Mouse (Mus musculus) lung, adult 2 months (tissue): ENCODE results near the gene Zfp768. TPM values are rescaled to one million over a fixed set of nuclear protein-coding genes. Genes with fewer than 3 reads are reported as not detected.
"Not testable (repeated sequence)": the region's sequence is repeated elsewhere in the genome, so short reads cannot be mapped to it uniquely, and the experiment has no call there.

ENCODE experiments used
- DNase-seq: peaks from one replicate; pipeline ENCODE4 v3.0.0; 2022
- H3K4me1 ChIP-seq: fragments of 200-500 bp; 2 replicates; pipeline ENCODE4 v1.6.1; 2011; ENCODE audit warnings: low read length; ENCODE audit not compliant: control insufficient read depth, insufficient read depth
- H3K4me3 ChIP-seq: fragments of 200-500 bp; replicated peaks from 2 replicates; pipeline ENCODE3; 2011; ENCODE audit warnings: low read depth, mild to moderate bottlenecking, control low read depth, low read length; ENCODE audit errors: extremely low read depth
- CTCF ChIP-seq: fragments of 200-500 bp; IDR thresholded peaks from 2 replicates; pipeline ENCODE4 v1.5.1; 2011; ENCODE audit warnings: mild to moderate bottlenecking, low read length, control low read depth; ENCODE audit not compliant: insufficient read depth
- POLR2A ChIP-seq: fragments of 200-500 bp; IDR thresholded peaks from 2 replicates; pipeline ENCODE4 v1.6.1; 2011; ENCODE audit warnings: low read depth, mild to moderate bottlenecking, control low read depth, low read length, borderline replicate concordance; ENCODE audit errors: extremely low read depth
- WGBS: fragments of 180-500 bp; shearing (Covaris S2); methylation state at CpG from one replicate; pipeline ENCODE4 v1.1.7; 2018; 5-methylcytosine and 5-hydroxymethylcytosine counted together
- polyA plus RNA-seq: library from polyadenylated mRNA; depleted of rRNA; stranded (reverse); fragments of >200 nt; gene quantifications from 2 replicates; pipeline ENCODE4 v1.2.3, GENCODE M21; 2012

The Zfp768 gene
- polyA plus RNA-seq, 1 experiment = 31.7 TPM

DNA sequence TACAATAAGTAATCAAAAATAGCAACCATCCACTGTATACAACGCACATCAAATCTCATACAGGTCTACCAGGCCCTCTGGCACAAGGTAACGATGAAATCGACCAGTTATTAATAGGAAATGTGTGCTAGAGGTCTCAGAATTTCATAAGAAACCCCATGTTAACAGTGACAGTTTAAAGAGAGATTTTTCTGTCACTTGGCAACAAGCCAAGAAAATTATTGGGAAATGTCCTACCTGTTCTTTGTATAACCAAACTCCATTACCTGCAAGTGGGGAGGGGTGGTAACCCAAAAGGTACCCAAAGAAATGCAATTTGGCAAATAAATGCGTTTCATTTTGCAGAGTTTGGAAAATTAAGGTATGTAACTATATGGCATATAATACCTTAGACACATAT is 13.1 kb upstream of the Zfp768 start:
- DNase-seq = no peak
- H3K4me1 ChIP-seq = no peaks in the 10 kb centered on the region; the same call in 1 of the 2 replicates
- H3K4me3 ChIP-seq = no peak overlapping the region
- TF ChIP-seq CTCF (no peak), POLR2A (no peak)
- 66% methylated on average over 4 of the region's 4 CpGs for WGBS

DNA sequence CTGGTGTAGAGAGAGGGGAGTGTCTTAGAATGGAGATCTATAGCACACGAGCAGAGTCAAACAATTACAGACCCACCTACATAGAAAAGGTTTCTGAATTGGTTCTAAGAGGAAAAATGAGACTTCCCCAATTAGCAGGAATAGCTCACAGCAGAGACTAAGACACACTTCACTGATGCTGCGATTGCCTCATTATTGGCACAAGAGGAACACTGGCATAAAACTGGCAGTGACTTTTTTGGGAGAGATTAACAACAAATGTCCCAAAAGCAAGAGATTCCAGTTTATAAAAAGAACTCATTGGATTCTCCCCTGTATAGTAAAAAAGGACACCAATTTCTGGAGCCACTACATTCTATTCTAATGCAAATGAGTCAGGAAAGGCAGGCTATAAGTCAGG is 12.5 kb upstream of the Zfp768 start:
- TF ChIP-seq CTCF (no peak), POLR2A (no peak)
- Histone ChIP-seq H3K4me3 (no peak overlapping the region), H3K4me1 (no peaks in the 10 kb centered on the region; the same call in 1 of the 2 replicates)
- WGBS = 50% methylated on average over 2 of the region's 2 CpGs
- no peak for DNase-seq

DNA sequence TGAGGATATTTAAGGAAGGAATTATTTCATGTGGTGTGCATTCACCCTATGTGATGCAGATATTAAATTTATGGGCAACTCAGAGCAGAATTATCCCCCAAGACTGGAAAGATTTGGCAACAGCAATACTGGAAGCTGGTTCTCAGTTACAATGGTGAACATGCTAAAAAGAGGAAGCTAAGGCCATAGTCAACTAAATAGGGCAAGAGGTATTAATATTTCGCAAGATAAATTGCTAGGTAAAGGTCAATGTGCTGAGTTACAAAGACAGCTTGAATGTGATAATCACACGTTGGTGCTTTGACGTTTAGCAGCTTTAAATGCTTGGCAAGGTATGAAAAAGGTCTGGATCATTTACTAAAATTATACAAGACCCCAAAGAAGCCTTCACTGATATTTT is 10.4 kb upstream of the Zfp768 start:
- DNase-seq = no peak
- no peaks in the 10 kb centered on the region for H3K4me1 ChIP-seq
- WGBS = 64% methylated on average over 3 of the region's 3 CpGs
- H3K4me3 ChIP-seq = no peak overlapping the region
- TF ChIP-seq POLR2A = no peak
- TF ChIP-seq CTCF = no peak

DNA sequence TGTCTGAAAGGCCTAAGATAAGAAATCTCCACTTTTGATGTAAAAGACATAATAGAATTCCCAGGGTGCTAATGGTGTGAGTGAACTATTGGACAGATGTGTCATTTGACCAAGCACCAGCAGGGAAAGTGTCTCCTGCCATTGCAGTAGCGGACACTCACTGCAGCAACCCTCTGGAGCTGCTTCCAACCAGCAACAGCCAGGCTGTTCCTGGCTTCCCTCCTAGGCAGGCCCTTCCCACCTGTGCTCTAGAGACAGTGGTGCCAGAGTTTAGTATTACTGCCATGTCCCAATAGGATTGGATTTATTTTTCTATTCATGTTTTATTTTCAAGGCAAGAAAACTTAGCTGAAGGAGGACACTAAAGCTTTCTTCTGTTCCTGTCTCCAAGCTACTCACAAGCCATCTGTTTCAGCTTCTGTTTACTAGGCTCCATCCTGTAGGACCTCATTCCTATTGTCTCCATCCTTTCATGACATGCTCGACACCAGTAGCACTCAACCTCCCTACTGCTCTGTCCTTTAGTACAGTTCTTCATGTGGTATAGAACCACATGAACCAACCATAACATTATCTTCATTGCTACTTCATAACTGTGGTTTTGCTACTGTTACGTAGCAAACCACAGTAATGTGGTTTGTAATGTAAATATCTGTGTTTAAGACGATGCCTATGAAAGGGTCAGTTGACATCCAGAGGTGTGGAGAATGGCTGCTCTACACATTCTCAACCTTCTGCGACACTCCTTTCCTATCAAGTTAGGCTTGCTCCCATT is 6.0 kb upstream of the Zfp768 start:
- WGBS = 72% methylated on average over 5 of the region's 5 CpGs
- H3K4me1 ChIP-seq = no peaks in the 10 kb centered on the region; the same call in 1 of the 2 replicates
- no peak for DNase-seq
- H3K4me3 ChIP-seq = no peak overlapping the region
- TF ChIP-seq POLR2A (no peak), CTCF (no peak)

DNA sequence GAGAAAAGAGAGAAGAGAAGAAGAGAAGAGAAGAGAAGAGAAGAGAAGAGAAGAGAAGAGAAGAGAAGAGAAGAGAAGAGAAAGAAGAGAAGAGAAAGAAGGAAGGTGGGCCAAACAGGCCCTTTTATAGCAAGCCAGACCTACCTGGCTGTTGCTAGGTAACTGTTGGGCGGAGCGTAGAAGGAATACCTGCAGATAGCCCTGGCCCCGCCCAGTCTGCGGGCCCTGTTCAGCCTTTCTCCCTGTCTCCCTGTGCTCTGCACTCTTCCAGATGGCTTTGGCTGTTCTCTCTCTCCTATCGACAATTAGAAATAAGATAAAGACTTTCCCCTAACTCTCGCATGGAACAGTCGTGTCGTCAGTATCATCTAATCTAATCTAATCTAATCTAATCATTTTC is 1.3 kb upstream of the Zfp768 start:
- peak; percentile 64 for DNase-seq
- WGBS = 34% methylated on average over 8 of the region's 8 CpGs
- H3K4me3 ChIP-seq = no peak overlapping the region
- H3K4me1 ChIP-seq = no peaks in the 10 kb centered on the region; the same call in 1 of the 2 replicates
- TF ChIP-seq CTCF = no peak

DNA sequence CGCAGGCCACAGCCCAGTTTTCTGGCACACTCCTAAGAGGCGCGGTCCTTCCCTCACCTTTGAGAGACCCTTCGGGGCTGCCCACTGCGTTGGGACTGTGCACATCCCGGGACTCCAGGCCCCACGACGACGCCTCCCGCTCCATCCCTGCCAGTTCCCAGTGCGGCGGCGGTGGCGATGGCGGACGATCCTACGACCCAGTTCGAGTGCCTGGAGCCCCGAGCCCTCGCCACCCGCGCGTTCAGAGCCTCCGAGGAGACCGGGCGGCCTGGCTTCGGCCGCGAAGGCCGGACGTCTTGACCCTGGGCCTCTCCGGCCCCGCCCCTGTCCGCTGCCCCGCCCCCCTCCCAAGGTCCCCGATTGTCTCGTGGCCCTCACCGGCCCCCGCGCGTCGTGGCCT is 297 bp downstream of the Zfp768 start:
- TF ChIP-seq CTCF = no peak
- TF ChIP-seq POLR2A = no peak; the same call in 1 of the 2 replicates
- Histone ChIP-seq H3K4me3 (peak overlapping the region; percentile 89), H3K4me1 (no peaks in the 10 kb centered on the region; the same call in 1 of the 2 replicates)
- 1% methylated on average over 42 of the region's 42 CpGs for WGBS
- DNase-seq = no peak

DNA sequence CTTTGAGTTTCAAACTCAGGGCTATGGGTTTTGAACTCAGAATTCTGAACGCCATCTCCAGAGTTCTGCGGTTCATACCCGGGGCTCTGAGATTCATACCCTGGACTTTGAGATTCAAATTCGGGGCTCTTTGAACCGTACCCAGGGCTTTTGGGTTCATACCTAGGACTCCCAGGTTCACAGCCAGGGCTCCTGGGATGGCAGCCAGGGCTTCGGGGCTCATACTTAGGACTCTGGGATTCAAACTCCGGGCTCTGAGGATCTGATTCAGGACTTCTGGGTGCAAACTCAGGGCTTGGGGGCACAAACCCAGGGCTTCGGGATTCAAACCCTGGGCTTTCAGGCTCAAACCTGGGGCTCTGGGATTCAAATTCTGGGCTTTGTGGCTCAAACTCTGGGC is 1.0 kb downstream of the Zfp768 start:
- H3K4me1 ChIP-seq = no peaks in the 10 kb centered on the region; the same call in 1 of the 2 replicates
- no peak for DNase-seq
- H3K4me3 ChIP-seq = no peak overlapping the region
- WGBS = 82% methylated on average over 8 of the region's 8 CpGs
- TF ChIP-seq POLR2A = no peak
- no peak for TF ChIP-seq CTCF

DNA sequence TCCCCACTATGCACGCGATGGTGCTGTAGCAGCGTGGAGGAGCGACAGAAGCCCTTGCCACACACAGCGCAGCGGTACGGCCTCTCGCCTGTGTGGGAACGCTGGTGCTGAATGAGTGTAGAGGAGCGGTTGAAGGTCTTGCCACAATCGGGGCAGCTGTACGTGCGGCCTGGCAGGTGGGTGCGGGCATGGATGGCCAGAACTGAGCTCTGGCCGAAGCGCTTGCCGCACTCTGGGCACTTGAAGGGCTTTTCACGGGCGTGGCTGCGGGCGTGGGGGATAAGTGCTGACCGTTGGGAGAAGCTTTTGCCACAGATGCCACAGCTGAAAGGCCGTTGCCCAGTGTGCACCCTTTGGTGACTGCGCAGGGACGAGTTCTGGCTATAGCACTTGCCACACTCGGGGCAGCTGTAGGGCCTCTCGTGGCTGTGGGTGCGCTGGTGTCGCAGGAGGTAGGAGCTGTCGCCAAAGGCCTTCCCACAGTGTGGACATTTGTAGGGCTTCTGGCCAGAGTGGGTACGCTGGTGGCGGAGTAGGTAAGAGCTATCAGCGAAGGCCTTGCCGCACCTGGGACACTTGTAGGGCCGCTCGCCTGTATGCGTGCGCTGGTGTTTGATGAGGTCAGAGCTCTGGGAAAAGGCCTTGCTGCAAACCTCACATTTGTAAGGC is 1.9 kb downstream of the Zfp768 start:
- H3K4me1 ChIP-seq = no peaks in the 10 kb centered on the region; the same call in 1 of the 2 replicates
- no peak overlapping the region for H3K4me3 ChIP-seq
- WGBS = 86% methylated on average over 38 of the region's 38 CpGs
- TF ChIP-seq POLR2A = 0 out of 2 replicates have a peak, but pooled peaks have one; percentile 18
- TF ChIP-seq CTCF = no peak
- DNase-seq = no peak

DNA sequence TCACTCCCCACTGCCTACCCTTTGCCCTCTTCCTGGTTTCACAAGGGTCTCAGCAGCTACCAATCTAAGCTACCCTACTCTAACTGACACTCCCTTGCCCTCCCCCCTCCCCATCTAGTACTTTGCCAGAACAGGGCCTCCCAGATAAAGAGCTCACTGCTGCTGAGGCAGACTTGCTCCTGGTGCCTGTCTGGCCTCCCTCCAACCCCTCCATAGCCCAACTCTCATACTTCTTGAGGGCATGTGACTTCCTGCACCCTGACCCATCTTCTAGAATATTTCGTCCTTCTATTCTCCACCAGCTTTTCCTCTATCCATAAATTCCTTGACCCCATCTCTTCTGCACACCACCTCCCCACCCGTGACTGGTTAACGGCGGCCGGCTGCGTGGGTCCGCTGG is 2.5 kb downstream of the Zfp768 start:
- TF ChIP-seq POLR2A = no peak
- no peak for TF ChIP-seq CTCF
- WGBS = 87% methylated on average over 7 of the region's 7 CpGs
- Histone ChIP-seq H3K4me1 (no peaks in the 10 kb centered on the region; the same call in 1 of the 2 replicates), H3K4me3 (no peak overlapping the region)
- DNase-seq = no peak

DNA sequence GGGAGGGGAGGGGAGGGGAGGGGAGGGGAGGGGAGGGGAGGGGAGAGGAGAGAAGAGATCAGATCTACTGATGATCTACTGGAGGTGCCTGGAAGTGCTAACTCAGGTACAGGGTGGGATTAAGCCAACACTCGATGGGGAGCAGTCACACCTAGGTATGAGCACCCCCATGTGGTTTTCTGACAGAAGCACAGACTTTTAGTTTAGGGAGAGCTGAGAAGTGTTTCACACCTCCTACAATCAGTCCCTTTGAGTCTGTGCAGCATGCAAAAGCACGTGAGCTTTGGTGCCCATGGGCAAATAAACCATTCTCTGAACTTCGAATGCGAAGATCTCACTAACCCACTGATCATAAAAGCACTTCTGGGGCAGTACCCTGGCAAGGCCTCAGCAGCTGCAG is 3.1 kb downstream of the Zfp768 start:
- no peak for TF ChIP-seq POLR2A
- no peak for TF ChIP-seq CTCF
- H3K4me1 ChIP-seq = no peaks in the 10 kb centered on the region; the same call in 1 of the 2 replicates
- WGBS = 48% methylated on average over 4 of the region's 4 CpGs
- no peak overlapping the region for H3K4me3 ChIP-seq
- DNase-seq = no peak

DNA sequence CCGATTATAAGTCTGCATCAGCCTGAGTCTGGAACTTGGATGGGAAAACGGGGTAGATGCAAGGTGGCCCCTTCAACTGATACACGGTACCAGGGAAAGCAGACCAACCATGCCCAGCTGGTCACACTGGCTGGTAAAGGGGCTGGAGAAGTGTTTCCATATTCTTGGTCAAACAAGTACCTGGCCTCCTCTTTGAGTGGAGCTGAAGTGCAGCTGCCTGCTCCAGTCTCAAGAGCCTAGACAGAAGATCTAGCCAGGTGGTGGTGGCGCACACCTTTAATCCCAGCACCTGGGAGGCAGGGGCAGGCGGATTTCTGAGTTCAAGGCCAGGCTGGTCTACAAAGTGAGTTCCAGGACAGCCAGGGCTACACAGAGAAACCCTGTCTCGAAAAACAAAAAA is 3.5 kb downstream of the Zfp768 start:
- not testable (repeated sequence) for DNase-seq, H3K4me1 ChIP-seq, H3K4me3 ChIP-seq
- whole genome bisulfite sequencing = 72% methylated on average over 6 of the region's 6 CpGs
